In the genomic region with DNA sequence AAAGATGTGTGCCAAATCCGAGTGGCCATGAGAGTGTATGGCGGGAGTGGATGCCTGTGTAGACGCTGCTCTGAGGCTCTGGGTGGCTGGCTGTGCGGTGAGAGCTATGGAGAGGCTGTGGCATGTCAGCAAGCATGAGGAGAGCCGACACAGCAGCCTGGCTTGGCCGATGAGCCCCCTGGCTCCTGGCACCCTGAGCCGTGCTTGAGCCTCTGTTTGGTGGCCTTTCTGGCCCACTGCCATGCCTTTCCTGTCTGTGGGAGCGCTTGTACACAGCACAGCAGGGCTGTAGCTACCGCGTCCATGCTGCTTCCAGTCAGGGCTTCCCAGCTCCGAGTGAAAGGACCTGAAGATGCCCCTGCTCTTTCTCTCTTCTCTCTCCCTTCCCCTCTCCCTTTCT, we compare ENCODE assay signal across 12 mouse cellular contexts. TPM values are rescaled to one million over a fixed set of nuclear protein-coding genes. Genes with fewer than 3 reads are reported as not detected.
DNase-seq lines count a peak whose midpoint lies in the region; ATAC-seq and TF ChIP-seq lines count a peak whose summit lies in the region.
"Had no signal": no experiment of that assay in that cellular context is flagged by ENCODE, and none has a peak within 500 bp of the region (broad histone marks: within the 10 kb centered on the region; RNA-seq: fewer than 3 reads in every experiment).

No protein-coding gene starts in this region.

- no peak overlapping the region for H3K4me3 ChIP-seq in embryonic facial prominence, embryonic 14.5 days (ENCODE audit: low read depth, low read length)
- H3K4me3 ChIP-seq in embryonic facial prominence, embryonic 10.5 days = no peak overlapping the region
- H3K4me3 ChIP-seq in hindbrain, postnatal 0 days (ENCODE audit: low read length) = no peak overlapping the region
- no peak overlapping the region for H3K4me3 ChIP-seq in hindbrain, embryonic 12.5 days
- H3K4me3 ChIP-seq: limb, embryonic 15.5 days had no signal

- no peaks in the 10 kb centered on the region for H3K27me3 ChIP-seq in embryonic facial prominence, embryonic 14.5 days (replicated peaks; ENCODE audit: control insufficient read depth, insufficient read depth, low read length)
- peaks cover 10% of the 10 kb centered on the region for H3K27me3 ChIP-seq in embryonic facial prominence, embryonic 10.5 days (replicated peaks; ENCODE audit: low read depth, poor library complexity, severe bottlenecking)
- no peaks in the 10 kb centered on the region for H3K27me3 ChIP-seq in hindbrain, postnatal 0 days (ENCODE audit: insufficient read depth, low read length)
- H3K27me3 ChIP-seq in hindbrain, embryonic 12.5 days = peaks cover 3% of the 10 kb centered on the region; the same call in 1 of the 2 replicates
- H3K27me3 ChIP-seq: limb, embryonic 15.5 days had no signal

- no peak overlapping the region for H3K27ac ChIP-seq in embryonic facial prominence, embryonic 14.5 days (replicated peaks; ENCODE audit: low read depth, low read length)
- no peak overlapping the region for H3K27ac ChIP-seq in embryonic facial prominence, embryonic 10.5 days (replicated peaks)
- H3K27ac ChIP-seq in hindbrain, postnatal 0 days = no peak overlapping the region; the same call in 1 of the 2 replicates
- no peak overlapping the region for H3K27ac ChIP-seq in hindbrain, embryonic 12.5 days
- H3K27ac ChIP-seq: limb, embryonic 15.5 days had no signal

- H3K9me3 ChIP-seq in embryonic facial prominence, embryonic 14.5 days (ENCODE audit: control insufficient read depth, low read length) = no peaks in the 10 kb centered on the region
- H3K9me3 ChIP-seq in embryonic facial prominence, embryonic 10.5 days = no peaks in the 10 kb centered on the region
- H3K9me3 ChIP-seq in hindbrain, postnatal 0 days (ENCODE audit: low read length) = no peaks in the 10 kb centered on the region
- H3K9me3 ChIP-seq in hindbrain, embryonic 12.5 days (replicated peaks) = no peaks in the 10 kb centered on the region
- H3K9me3 ChIP-seq: limb, embryonic 15.5 days had no signal

- no peak for DNase-seq in embryonic facial prominence, embryonic 14.5 days (ENCODE audit: low spot score)
- no peak for DNase-seq in embryonic facial prominence, embryonic 10.5 days (ENCODE audit: low spot score)
- DNase-seq in hindbrain, postnatal 0 days (ENCODE audit: low spot score) = peak; percentile 64
- peak; percentile 73 to 76 for DNase-seq in right cerebral cortex, postnatal 10 days (ENCODE audit: low spot score in 2 of 2)
- DNase-seq in right cerebral cortex, postnatal 36 days (ENCODE audit: low spot score in 2 of 2) = no peak
- peak; percentile 56 for DNase-seq in lung, postnatal 36 days
- DNase-seq in embryo, embryonic 10 days (ENCODE audit: low spot score) = no peak
- DNase-seq: adrenal gland, postnatal 36 days; B cell, adult 2 months had no signal

- TF ChIP-seq CTCF in hindbrain, postnatal 0 days (IDR thresholded peaks at IDR 0.05; ENCODE audit: low read depth) = no peak

- H3K4me1 ChIP-seq in embryonic facial prominence, embryonic 14.5 days (ENCODE audit: control insufficient read depth, insufficient read depth, low read length) = 0 out of 2 replicates have a peak, but pooled peaks cover 3% of the 10 kb centered on the region
- peaks cover 30% of the 10 kb centered on the region for H3K4me1 ChIP-seq in embryonic facial prominence, embryonic 10.5 days
- H3K4me1 ChIP-seq in hindbrain, postnatal 0 days (ENCODE audit: insufficient read depth, low read length) = 0 out of 2 replicates have a peak, but pooled peaks cover 4% of the 10 kb centered on the region
- H3K4me1 ChIP-seq in hindbrain, embryonic 12.5 days = peaks cover 16% of the 10 kb centered on the region

- no peak overlapping the region for H3K4me2 ChIP-seq in embryonic facial prominence, embryonic 14.5 days (ENCODE audit: low read depth, low read length)
- no peak overlapping the region for H3K4me2 ChIP-seq in hindbrain, postnatal 0 days (ENCODE audit: low read depth, low read length)
- no peak overlapping the region for H3K4me2 ChIP-seq in hindbrain, embryonic 12.5 days (replicated peaks)
- H3K4me2 ChIP-seq: limb, embryonic 15.5 days had no signal

- peak; percentile 6; the same call in 1 of the 2 replicates for ATAC-seq in embryonic facial prominence, embryonic 14.5 days (ENCODE audit: low read depth)
- 0 out of 2 replicates have a peak, but pooled peaks have one; percentile 18 for ATAC-seq in hindbrain, postnatal 0 days
- no peak for ATAC-seq in hindbrain, embryonic 12.5 days (ENCODE audit: low FRiP score)
- ATAC-seq: inflammation-experienced regulatory T-cells, adult 6 months had no signal

- H3K36me3 ChIP-seq in embryonic facial prominence, embryonic 14.5 days (ENCODE audit: control insufficient read depth, insufficient read depth, low read length) = peaks cover 68% of the 10 kb centered on the region
- H3K36me3 ChIP-seq in embryonic facial prominence, embryonic 10.5 days (replicated peaks) = peaks cover 68% of the 10 kb centered on the region
- H3K36me3 ChIP-seq in hindbrain, postnatal 0 days (ENCODE audit: insufficient read depth, low read length) = peaks cover 11% of the 10 kb centered on the region; the same call in 1 of the 2 replicates
- H3K36me3 ChIP-seq in hindbrain, embryonic 12.5 days = peaks cover 67% of the 10 kb centered on the region

- WGBS in embryonic facial prominence, embryonic 14.5 days = 76% methylated on average over 10 of the region's 11 CpGs
- WGBS in embryonic facial prominence, embryonic 10.5 days = 88% methylated on average over 11 of the region's 11 CpGs
- 43% methylated on average over 11 of the region's 11 CpGs for WGBS in hindbrain, postnatal 0 days
- WGBS in hindbrain, embryonic 12.5 days = 92% methylated on average over 11 of the region's 11 CpGs

- H3K9ac ChIP-seq in embryonic facial prominence, embryonic 14.5 days (ENCODE audit: low read depth, low read length) = no peak overlapping the region
- H3K9ac ChIP-seq in hindbrain, postnatal 0 days (replicated peaks; ENCODE audit: low read length) = no peak overlapping the region
- H3K9ac ChIP-seq in hindbrain, embryonic 12.5 days = no peak overlapping the region
- H3K9ac ChIP-seq: limb, embryonic 15.5 days had no signal

RNA-seq across cellular contexts. Expression of a gene that starts 41.1 kb away (rescaled TPM):
- polyA plus RNA-seq in embryonic facial prominence, embryonic 14.5 days (2014; fragmentation: Nextera tagmentation; extraction: Ambion mirVana) = 115 and 138 TPM in 2 replicates
- 255 TPM in 2 replicates for polyA plus RNA-seq in embryonic facial prominence, embryonic 10.5 days (2016; fragmentation: Nextera tagmentation; extraction: Ambion mirVana)
- total RNA-seq in hindbrain, postnatal 0 days (2014; rRNA removed) = 111 and 112 TPM in 2 replicates
- polyA plus RNA-seq in hindbrain, postnatal 0 days (2015; fragmentation: Nextera tagmentation; extraction: Ambion mirVana) = 88.8 and 89.8 TPM in 2 replicates
- 165 and 179 TPM in 2 replicates for polyA plus RNA-seq in hindbrain, embryonic 12.5 days (2016; fragmentation: Nextera tagmentation; extraction: Ambion mirVana)

RNA-seq across cellular contexts. Expression of a gene that starts 43.4 kb away (rescaled TPM):
- polyA plus RNA-seq in embryonic facial prominence, embryonic 14.5 days (2014; fragmentation: Nextera tagmentation; extraction: Ambion mirVana) = 43.8 and 45.4 TPM in 2 replicates
- 50.6 and 51.8 TPM in 2 replicates for polyA plus RNA-seq in embryonic facial prominence, embryonic 10.5 days (2016; fragmentation: Nextera tagmentation; extraction: Ambion mirVana)
- total RNA-seq in hindbrain, postnatal 0 days (2014; rRNA removed) = 69.1 and 74.1 TPM in 2 replicates
- polyA plus RNA-seq in hindbrain, postnatal 0 days (2015; fragmentation: Nextera tagmentation; extraction: Ambion mirVana) = 47.0 and 47.3 TPM in 2 replicates
- polyA plus RNA-seq in hindbrain, embryonic 12.5 days (2016; fragmentation: Nextera tagmentation; extraction: Ambion mirVana) = 76.2 and 77.6 TPM in 2 replicates

Comparison
In these comparisons a context has a peak if more than half of its experiments do, and no peak if none do; other contexts are left out.
1. DNase-seq: peak in hindbrain, postnatal 0 days (single experiment), right cerebral cortex, postnatal 10 days (2 of 2) and lung, postnatal 36 days (single experiment); none in embryonic facial prominence, embryonic 14.5 days (single experiment), embryonic facial prominence, embryonic 10.5 days (single experiment), right cerebral cortex, postnatal 36 days (0 of 2) and embryo, embryonic 10 days (single experiment).